In the genomic region with DNA sequence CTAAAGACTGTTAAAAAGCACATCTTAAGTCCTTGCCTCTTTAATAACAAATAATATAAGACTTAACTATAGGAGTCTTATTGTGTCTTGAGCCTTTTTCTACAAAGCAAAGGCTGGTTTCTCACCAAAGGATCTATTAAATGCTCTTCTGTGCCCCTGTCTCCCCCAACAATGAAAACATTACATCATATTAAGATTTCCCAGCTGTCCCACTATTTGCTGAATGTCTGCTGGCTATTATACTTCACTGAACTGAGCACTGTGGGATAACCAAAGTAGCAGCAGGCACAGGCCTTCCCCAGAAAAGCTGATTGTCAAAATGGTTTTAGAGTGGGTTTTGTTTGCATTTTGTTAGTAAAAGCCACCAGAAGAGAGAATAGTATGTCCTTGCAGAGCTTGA, we compare ENCODE assay signal across 25 mouse cellular contexts. TPM values are rescaled to one million over a fixed set of nuclear protein-coding genes. Genes with fewer than 3 reads are reported as not detected.
DNase-seq lines count a peak whose midpoint lies in the region; ATAC-seq and TF ChIP-seq lines count a peak whose summit lies in the region.
"Had no signal": no experiment of that assay in that cellular context is flagged by ENCODE, and none has a peak within 500 bp of the region (broad histone marks: within the 10 kb centered on the region; RNA-seq: fewer than 3 reads in every experiment).

No protein-coding gene starts in this region.

- H3K36me3 ChIP-seq in embryonic facial prominence, embryonic 14.5 days (ENCODE audit: control insufficient read depth, insufficient read depth, low read length), result peaks cover 3% of the 10 kb centered on the region; the same call in 1 of the 2 replicates
- peaks cover 5% of the 10 kb centered on the region; the same call in 1 of the 2 replicates for H3K36me3 ChIP-seq in embryonic facial prominence, embryonic 10.5 days (replicated peaks)
- H3K36me3 ChIP-seq in forebrain, embryonic 13.5 days (ENCODE audit: poor library complexity, severe bottlenecking), result peaks cover 5% of the 10 kb centered on the region; the same call in 1 of the 2 replicates
- 0 out of 2 replicates have a peak, but pooled peaks cover 4% of the 10 kb centered on the region for H3K36me3 ChIP-seq in forebrain, postnatal 0 days (ENCODE audit: insufficient read depth)
- peaks cover 3% of the 10 kb centered on the region; the same call in 1 of the 2 replicates for H3K36me3 ChIP-seq in midbrain, embryonic 12.5 days
- H3K36me3 ChIP-seq in midbrain, embryonic 15.5 days (replicated peaks), result no peaks in the 10 kb centered on the region
- H3K36me3 ChIP-seq: embryonic facial prominence, embryonic 13.5 days; heart, embryonic 15.5 days; intestine, embryonic 15.5 days had no signal

- no peak overlapping the region for H3K9ac ChIP-seq in embryonic facial prominence, embryonic 14.5 days (ENCODE audit: low read depth, low read length)
- H3K9ac ChIP-seq in forebrain, embryonic 13.5 days, result no peak overlapping the region
- H3K9ac ChIP-seq in forebrain, postnatal 0 days, result no peak overlapping the region
- H3K9ac ChIP-seq in midbrain, embryonic 12.5 days (replicated peaks), result no peak overlapping the region
- no peak overlapping the region for H3K9ac ChIP-seq in midbrain, embryonic 15.5 days
- H3K9ac ChIP-seq: embryonic facial prominence, embryonic 13.5 days; heart, embryonic 12.5 days; heart, embryonic 15.5 days; hindbrain, embryonic 13.5 days; intestine, embryonic 15.5 days had no signal

- H3K27ac ChIP-seq in embryonic facial prominence, embryonic 14.5 days (replicated peaks; ENCODE audit: low read depth, low read length), result no peak overlapping the region
- no peak overlapping the region for H3K27ac ChIP-seq in embryonic facial prominence, embryonic 10.5 days (replicated peaks)
- H3K27ac ChIP-seq in forebrain, embryonic 13.5 days, result no peak overlapping the region
- no peak overlapping the region for H3K27ac ChIP-seq in forebrain, postnatal 0 days (ENCODE audit: low read depth, low read length)
- 0 out of 2 replicates have a peak overlapping the region, but pooled peaks have one; percentile 11 for H3K27ac ChIP-seq in midbrain, embryonic 12.5 days (replicated peaks)
- H3K27ac ChIP-seq in midbrain, embryonic 15.5 days, result no peak overlapping the region
- H3K27ac ChIP-seq: embryonic facial prominence, embryonic 13.5 days; heart, embryonic 15.5 days; hindbrain, embryonic 10.5 days; hindbrain, embryonic 13.5 days; intestine, embryonic 15.5 days had no signal

- peak; percentile 11 for DNase-seq in embryonic facial prominence, embryonic 14.5 days (ENCODE audit: low spot score)
- no peak for DNase-seq in embryonic facial prominence, embryonic 10.5 days (ENCODE audit: low spot score)
- DNase-seq in forebrain, postnatal 0 days, result no peak
- DNase-seq in MN1 (ENCODE audit: low spot score), result no peak
- DNase-seq in layer of hippocampus, adult 11-12 months (ENCODE audit: low spot score), result no peak
- DNase-seq: adrenal gland, postnatal 10 days; cerebellum, adult 11 months; cerebellum, adult 2 months; cerebellum, adult 9-11 months; cerebellum, postnatal 25 days; gastrocnemius, postnatal 25 days; heart, adult 18-20 months; heart, postnatal 10 days; heart, postnatal 36 days had no signal

- no peaks in the 10 kb centered on the region for H3K9me3 ChIP-seq in embryonic facial prominence, embryonic 14.5 days (ENCODE audit: control insufficient read depth, low read length)
- no peaks in the 10 kb centered on the region for H3K9me3 ChIP-seq in embryonic facial prominence, embryonic 10.5 days
- H3K9me3 ChIP-seq in forebrain, embryonic 13.5 days (replicated peaks), result no peaks in the 10 kb centered on the region
- no peaks in the 10 kb centered on the region for H3K9me3 ChIP-seq in forebrain, postnatal 0 days (ENCODE audit: low read length)
- H3K9me3 ChIP-seq in midbrain, embryonic 12.5 days, result no peaks in the 10 kb centered on the region
- no peaks in the 10 kb centered on the region for H3K9me3 ChIP-seq in midbrain, embryonic 15.5 days
- H3K9me3 ChIP-seq: embryonic facial prominence, embryonic 13.5 days; heart, embryonic 12.5 days; heart, embryonic 15.5 days; hindbrain, embryonic 10.5 days; hindbrain, embryonic 13.5 days; intestine, embryonic 15.5 days had no signal

- no peak overlapping the region for H3K4me3 ChIP-seq in embryonic facial prominence, embryonic 14.5 days (ENCODE audit: low read depth, low read length)
- H3K4me3 ChIP-seq in embryonic facial prominence, embryonic 10.5 days, result no peak overlapping the region
- no peak overlapping the region for H3K4me3 ChIP-seq in forebrain, embryonic 13.5 days
- no peak overlapping the region for H3K4me3 ChIP-seq in forebrain, postnatal 0 days (ENCODE audit: low read depth, low read length)
- H3K4me3 ChIP-seq in midbrain, embryonic 12.5 days, result no peak overlapping the region
- no peak overlapping the region for H3K4me3 ChIP-seq in midbrain, embryonic 15.5 days
- H3K4me3 ChIP-seq: embryonic facial prominence, embryonic 13.5 days; heart, embryonic 12.5 days; heart, embryonic 15.5 days; hindbrain, embryonic 10.5 days; hindbrain, embryonic 13.5 days; intestine, embryonic 15.5 days had no signal

- no peaks in the 10 kb centered on the region for H3K4me1 ChIP-seq in embryonic facial prominence, embryonic 14.5 days (ENCODE audit: control insufficient read depth, insufficient read depth, low read length)
- H3K4me1 ChIP-seq in embryonic facial prominence, embryonic 10.5 days, result no peaks in the 10 kb centered on the region
- H3K4me1 ChIP-seq in forebrain, embryonic 13.5 days, result peaks cover 13% of the 10 kb centered on the region
- H3K4me1 ChIP-seq in forebrain, postnatal 0 days (ENCODE audit: insufficient read depth), result no peaks in the 10 kb centered on the region
- H3K4me1 ChIP-seq in midbrain, embryonic 12.5 days, result peaks cover 11% of the 10 kb centered on the region
- no peaks in the 10 kb centered on the region for H3K4me1 ChIP-seq in midbrain, embryonic 15.5 days
- H3K4me1 ChIP-seq: embryonic facial prominence, embryonic 13.5 days; heart, embryonic 12.5 days; heart, embryonic 15.5 days; hindbrain, embryonic 10.5 days; hindbrain, embryonic 13.5 days; intestine, embryonic 15.5 days had no signal

- no peaks in the 10 kb centered on the region for H3K27me3 ChIP-seq in embryonic facial prominence, embryonic 14.5 days (replicated peaks; ENCODE audit: control insufficient read depth, insufficient read depth, low read length)
- no peaks in the 10 kb centered on the region for H3K27me3 ChIP-seq in embryonic facial prominence, embryonic 10.5 days (replicated peaks; ENCODE audit: low read depth, poor library complexity, severe bottlenecking)
- no peaks in the 10 kb centered on the region; the same call in 1 of the 2 replicates for H3K27me3 ChIP-seq in forebrain, embryonic 13.5 days
- H3K27me3 ChIP-seq in forebrain, postnatal 0 days (ENCODE audit: insufficient read depth, low read length), result no peaks in the 10 kb centered on the region
- no peaks in the 10 kb centered on the region for H3K27me3 ChIP-seq in midbrain, embryonic 12.5 days
- no peaks in the 10 kb centered on the region for H3K27me3 ChIP-seq in midbrain, embryonic 15.5 days (replicated peaks)
- H3K27me3 ChIP-seq: embryonic facial prominence, embryonic 13.5 days; heart, embryonic 12.5 days; heart, embryonic 15.5 days; hindbrain, embryonic 13.5 days; intestine, embryonic 15.5 days; Patski had no signal

- ATAC-seq in embryonic facial prominence, embryonic 14.5 days (ENCODE audit: low read depth), result peak; percentile 33; the same call in 1 of the 2 replicates
- ATAC-seq in forebrain, embryonic 13.5 days, result peak; percentile 43; the same call in 1 of the 2 replicates
- ATAC-seq in forebrain, postnatal 0 days, result no peak
- ATAC-seq in midbrain, embryonic 12.5 days (ENCODE audit: low FRiP score, low read depth), result peak; percentile 12; the same call in 1 of the 2 replicates
- no peak for ATAC-seq in midbrain, embryonic 15.5 days (replicated peaks)
- ATAC-seq: hindbrain, embryonic 16.5 days; intestine, embryonic 15.5 days; Patski had no signal

- H3K4me2 ChIP-seq in embryonic facial prominence, embryonic 14.5 days (ENCODE audit: low read depth, low read length), result no peak overlapping the region
- no peak overlapping the region for H3K4me2 ChIP-seq in forebrain, embryonic 13.5 days
- H3K4me2 ChIP-seq in forebrain, postnatal 0 days (ENCODE audit: low read depth), result no peak overlapping the region
- no peak overlapping the region for H3K4me2 ChIP-seq in midbrain, embryonic 12.5 days (replicated peaks)
- no peak overlapping the region for H3K4me2 ChIP-seq in midbrain, embryonic 15.5 days
- H3K4me2 ChIP-seq: embryonic facial prominence, embryonic 13.5 days; heart, embryonic 12.5 days; heart, embryonic 15.5 days; hindbrain, embryonic 13.5 days; intestine, embryonic 15.5 days had no signal

- no peak for TF ChIP-seq CTCF in forebrain, postnatal 0 days (IDR thresholded peaks at IDR 0.05; ENCODE audit: low read depth)

RNA-seq across cellular contexts. Expression of gene Dmrta2, which starts 38.6 kb away (rescaled TPM):
- 0.71 TPM in 2 replicates for polyA plus RNA-seq in embryonic facial prominence, embryonic 14.5 days (2014; fragmentation: Nextera tagmentation; extraction: Ambion mirVana)
- 0.75 and 0.87 TPM in 2 replicates for polyA plus RNA-seq in embryonic facial prominence, embryonic 10.5 days (2016; fragmentation: Nextera tagmentation; extraction: Ambion mirVana)
- 6.1 and 7.1 TPM in 2 replicates for polyA plus RNA-seq in forebrain, embryonic 13.5 days (2015; fragmentation: Nextera tagmentation; extraction: Ambion mirVana)
- total RNA-seq in forebrain, postnatal 0 days (2014; rRNA removed), result 6.3 and 7.3 TPM in 2 replicates
- 0.87 and 1.4 TPM in 2 replicates for polyA plus RNA-seq in forebrain, postnatal 0 days (2015; fragmentation: Nextera tagmentation; extraction: Ambion mirVana)
- 3.2 TPM in 2 replicates for polyA plus RNA-seq in midbrain, embryonic 12.5 days (2016; fragmentation: Nextera tagmentation; extraction: Ambion mirVana)
- 1.1 and 1.6 TPM in 2 replicates for polyA plus RNA-seq in midbrain, embryonic 15.5 days (2015; fragmentation: Nextera tagmentation; extraction: Ambion mirVana)
- total RNA-seq: gastrocnemius, postnatal 25 days had no signal
- polyA plus RNA-seq: heart, embryonic 15.5 days had no signal

Comparison
In these comparisons a context has a peak if more than half of its experiments do, and no peak if none do; other contexts are left out.
1. ATAC-seq: peak in embryonic facial prominence, embryonic 14.5 days (single experiment), forebrain, embryonic 13.5 days (single experiment) and midbrain, embryonic 12.5 days (single experiment); none in forebrain, postnatal 0 days (single experiment) and midbrain, embryonic 15.5 days (single experiment).